Mouse (Mus musculus): Measurements from ENCODE around the gene Arxes1. TPM values are rescaled to one million over a fixed set of nuclear protein-coding genes. Genes with fewer than 3 reads are reported as not detected.
A peak's percentile ranks its signal among the peaks of the same experiment; 100 is the strongest.
"Not testable (repeated sequence)": the region's sequence is repeated elsewhere in the genome, so short reads cannot be mapped to it uniquely, and the experiment has no call there.

Gene Arxes1
- 77.2 and 105 TPM in 2 replicates for polyA plus RNA-seq (2015; fragmentation: Nextera tagmentation; extraction: Ambion mirVana)

- Histone ChIP-seq H3K4me3 (replicated peaks; ENCODE audit: low read length) (peak within 1 kb of the TSS; percentile 34), H3K4me2 (ENCODE audit: low read length) (peak within 1 kb of the TSS; percentile 45)
- H3K27me3 ChIP-seq (replicated peaks; ENCODE audit: control insufficient read depth, insufficient read depth, low read length); H3K27ac ChIP-seq (ENCODE audit: low read length); H3K9ac ChIP-seq (replicated peaks; ENCODE audit: low read depth, low read length); H3K4me1 ChIP-seq (replicated peaks; ENCODE audit: control insufficient read depth, insufficient read depth, low read length); H3K9me3 ChIP-seq (ENCODE audit: control insufficient read depth, low read length); H3K36me3 ChIP-seq (ENCODE audit: control insufficient read depth, insufficient read depth): not testable (repeated sequence)
- 18% methylated on average over 11 of the region's 49 CpGs for WGBS
- ATAC-seq, result peak; percentile 94
These were observed at the start of gene Arxes1 for GRCm38 (mm10) chrX:136032799-136033763. Gene Arxes1, plus strand, starts transcription at chrX:136033367.

- no peak overlapping the region for H3K4me3 ChIP-seq (replicated peaks; ENCODE audit: low read length)
- H3K36me3 ChIP-seq (ENCODE audit: control insufficient read depth, insufficient read depth), result no peaks in the 10 kb centered on the region
- 49% methylated on average over 6 of the region's 6 CpGs for WGBS
- H3K4me1 ChIP-seq (replicated peaks; ENCODE audit: control insufficient read depth, insufficient read depth, low read length), result peaks cover 2% of the 10 kb centered on the region
- H3K9ac ChIP-seq (replicated peaks; ENCODE audit: low read depth, low read length), result no peak overlapping the region
- no peaks in the 10 kb centered on the region for H3K9me3 ChIP-seq (ENCODE audit: control insufficient read depth, low read length)
- no peaks in the 10 kb centered on the region for H3K27me3 ChIP-seq (replicated peaks; ENCODE audit: control insufficient read depth, insufficient read depth, low read length)
- H3K27ac ChIP-seq (ENCODE audit: low read length), result no peak overlapping the region; the same call in 1 of the 2 replicates
- H3K4me2 ChIP-seq (ENCODE audit: low read length), result no peak overlapping the region
- peak; percentile 70 for ATAC-seq
These were observed 48.5 kb upstream of the Arxes1 start for GRCm38 (mm10) chrX:135984539-135985260.

GRCm38 (mm10) chrX:135986267-135986666 lies 46.9 kb upstream of the Arxes1 start:
- no peak for ATAC-seq
- H3K4me3 ChIP-seq (replicated peaks; ENCODE audit: low read length), result no peak overlapping the region
- no peak overlapping the region for H3K4me2 ChIP-seq (ENCODE audit: low read length)
- no peak overlapping the region for H3K9ac ChIP-seq (replicated peaks; ENCODE audit: low read depth, low read length)
- peaks cover 2% of the 10 kb centered on the region for H3K4me1 ChIP-seq (replicated peaks; ENCODE audit: control insufficient read depth, insufficient read depth, low read length)
- H3K27me3 ChIP-seq (replicated peaks; ENCODE audit: control insufficient read depth, insufficient read depth, low read length), result no peaks in the 10 kb centered on the region
- H3K9me3 ChIP-seq (ENCODE audit: control insufficient read depth, low read length), result no peaks in the 10 kb centered on the region
- WGBS, result 93% methylated on average over 3 of the region's 3 CpGs
- H3K27ac ChIP-seq (ENCODE audit: low read length), result no peak overlapping the region
- H3K36me3 ChIP-seq (ENCODE audit: control insufficient read depth, insufficient read depth), result no peaks in the 10 kb centered on the region

GRCm38 (mm10) chrX:135990661-135991060 lies 42.5 kb upstream of the Arxes1 start:
- WGBS, result 75% methylated on average over 2 of the region's 2 CpGs
- no peak for ATAC-seq

GRCm38 (mm10) chrX:135993192-135993594 lies 40.0 kb upstream of the Arxes1 start:
- H3K36me3 ChIP-seq (ENCODE audit: control insufficient read depth, insufficient read depth); H3K4me3 ChIP-seq (replicated peaks; ENCODE audit: low read length); H3K27me3 ChIP-seq (replicated peaks; ENCODE audit: control insufficient read depth, insufficient read depth, low read length); H3K9ac ChIP-seq (replicated peaks; ENCODE audit: low read depth, low read length); H3K4me1 ChIP-seq (replicated peaks; ENCODE audit: control insufficient read depth, insufficient read depth, low read length); H3K27ac ChIP-seq (ENCODE audit: low read length); H3K9me3 ChIP-seq (ENCODE audit: control insufficient read depth, low read length): not testable (repeated sequence)
- WGBS, result 34% methylated on average over 2 of the region's 3 CpGs
- H3K4me2 ChIP-seq (ENCODE audit: low read length), result peak overlapping the region; percentile 11; the same call in 1 of the 2 replicates
- ATAC-seq, result peak; percentile 89

More at GRCm38 (mm10) chrX:135990661-135991060, 42.5 kb upstream of the Arxes1 start:
- Histone ChIP-seq H3K4me2 (ENCODE audit: low read length) (no peak overlapping the region), H3K9me3 (ENCODE audit: control insufficient read depth, low read length) (no peaks in the 10 kb centered on the region), H3K36me3 (ENCODE audit: control insufficient read depth, insufficient read depth) (no peaks in the 10 kb centered on the region), H3K27me3 (replicated peaks; ENCODE audit: control insufficient read depth, insufficient read depth, low read length) (no peaks in the 10 kb centered on the region), H3K4me1 (replicated peaks; ENCODE audit: control insufficient read depth, insufficient read depth, low read length) (peaks cover under 1% of the 10 kb centered on the region; the same call in 1 of the 2 replicates), H3K27ac (ENCODE audit: low read length) (no peak overlapping the region), H3K9ac (replicated peaks; ENCODE audit: low read depth, low read length) (no peak overlapping the region), H3K4me3 (replicated peaks; ENCODE audit: low read length) (no peak overlapping the region)

GRCm38 (mm10) chrX:135993664-135994119 lies 39.5 kb upstream of the Arxes1 start, which contains the start of gene Arxes2:
Gene Arxes2, plus strand, starts transcription at chrX:135993824.
- H3K36me3 ChIP-seq (ENCODE audit: control insufficient read depth, insufficient read depth); H3K27me3 ChIP-seq (replicated peaks; ENCODE audit: control insufficient read depth, insufficient read depth, low read length); H3K4me1 ChIP-seq (replicated peaks; ENCODE audit: control insufficient read depth, insufficient read depth, low read length); H3K9ac ChIP-seq (replicated peaks; ENCODE audit: low read depth, low read length); H3K27ac ChIP-seq (ENCODE audit: low read length); H3K9me3 ChIP-seq (ENCODE audit: control insufficient read depth, low read length): not testable (repeated sequence)
- 6% methylated on average over 12 of the region's 39 CpGs for WGBS
- Histone ChIP-seq H3K4me2 (ENCODE audit: low read length) (peak within 1 kb of the TSS; percentile 50), H3K4me3 (replicated peaks; ENCODE audit: low read length) (peak within 1 kb of the TSS; percentile 38)
- ATAC-seq, result peak; percentile 94

- no peak overlapping the region for H3K9ac ChIP-seq (replicated peaks; ENCODE audit: low read depth, low read length)
- H3K27me3 ChIP-seq (replicated peaks; ENCODE audit: control insufficient read depth, insufficient read depth, low read length), result no peaks in the 10 kb centered on the region
- no peak for ATAC-seq
- H3K4me1 ChIP-seq (replicated peaks; ENCODE audit: control insufficient read depth, insufficient read depth, low read length), result no peaks in the 10 kb centered on the region
- no peaks in the 10 kb centered on the region for H3K9me3 ChIP-seq (ENCODE audit: control insufficient read depth, low read length)
- 26% methylated on average over 4 of the region's 5 CpGs for WGBS
- H3K36me3 ChIP-seq (ENCODE audit: control insufficient read depth, insufficient read depth), result no peaks in the 10 kb centered on the region
- no peak overlapping the region for H3K27ac ChIP-seq (ENCODE audit: low read length)
- H3K4me2 ChIP-seq (ENCODE audit: low read length), result no peak overlapping the region
- no peak overlapping the region for H3K4me3 ChIP-seq (replicated peaks; ENCODE audit: low read length)
These were observed 25.8 kb upstream of the Arxes1 start for GRCm38 (mm10) chrX:136007199-136007843.

- 31% methylated on average over 2 of the region's 2 CpGs for WGBS
- Histone ChIP-seq H3K27ac (ENCODE audit: low read length) (no peak overlapping the region), H3K4me2 (ENCODE audit: low read length) (no peak overlapping the region), H3K4me3 (replicated peaks; ENCODE audit: low read length) (no peak overlapping the region), H3K27me3 (replicated peaks; ENCODE audit: control insufficient read depth, insufficient read depth, low read length) (no peaks in the 10 kb centered on the region), H3K9ac (replicated peaks; ENCODE audit: low read depth, low read length) (no peak overlapping the region), H3K9me3 (ENCODE audit: control insufficient read depth, low read length) (no peaks in the 10 kb centered on the region), H3K36me3 (ENCODE audit: control insufficient read depth, insufficient read depth) (no peaks in the 10 kb centered on the region), H3K4me1 (replicated peaks; ENCODE audit: control insufficient read depth, insufficient read depth, low read length) (0 out of 2 replicates have a peak, but pooled peaks cover 2% of the 10 kb centered on the region)
- ATAC-seq, result no peak
These were observed 18.8 kb upstream of the Arxes1 start for GRCm38 (mm10) chrX:136014392-136014791.

GRCm38 (mm10) chrX:136030331-136030730 lies 2.8 kb upstream of the Arxes1 start:
- Histone ChIP-seq H3K4me1 (replicated peaks; ENCODE audit: control insufficient read depth, insufficient read depth, low read length) (no peaks in the 10 kb centered on the region), H3K27me3 (replicated peaks; ENCODE audit: control insufficient read depth, insufficient read depth, low read length) (no peaks in the 10 kb centered on the region), H3K4me3 (replicated peaks; ENCODE audit: low read length) (no peak overlapping the region), H3K27ac (ENCODE audit: low read length) (no peak overlapping the region), H3K36me3 (ENCODE audit: control insufficient read depth, insufficient read depth) (no peaks in the 10 kb centered on the region), H3K9me3 (ENCODE audit: control insufficient read depth, low read length) (no peaks in the 10 kb centered on the region), H3K9ac (replicated peaks; ENCODE audit: low read depth, low read length) (no peak overlapping the region), H3K4me2 (ENCODE audit: low read length) (no peak overlapping the region)
- 48% methylated on average over 1 of the region's 1 CpGs for WGBS
- ATAC-seq, result no peak
